Mouse (Mus musculus): ENCODE results near the gene Lce1g.

DNA sequence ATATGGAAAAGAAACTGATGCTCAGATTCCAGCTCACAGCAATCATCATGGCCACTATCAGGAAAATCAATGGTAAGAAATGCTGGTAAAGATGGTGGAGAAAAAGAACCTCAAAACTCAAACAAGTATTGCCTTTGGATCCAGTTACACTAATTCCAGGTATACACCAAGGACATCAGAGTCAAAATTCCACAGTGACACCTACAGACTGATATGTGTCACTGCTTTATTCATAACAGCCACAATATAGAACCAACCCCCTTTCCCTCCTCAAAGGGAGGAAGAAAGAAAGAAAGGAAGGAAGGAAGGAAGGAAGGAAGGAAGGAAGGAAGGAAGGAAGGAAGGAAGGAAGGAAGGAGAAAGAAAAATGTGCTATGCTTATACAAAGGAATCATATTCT is 37.0 kb downstream of the Lce1g start:
- TF ChIP-seq CTCF (IDR thresholded peaks at IDR 0.05; ENCODE audit: low read depth) (peak; percentile 54), EP300 (optimal IDR thresholded peaks at IDR 0.05) (no peak)
